Mouse (Mus musculus): ENCODE data around the gene Gas6.

DNA sequence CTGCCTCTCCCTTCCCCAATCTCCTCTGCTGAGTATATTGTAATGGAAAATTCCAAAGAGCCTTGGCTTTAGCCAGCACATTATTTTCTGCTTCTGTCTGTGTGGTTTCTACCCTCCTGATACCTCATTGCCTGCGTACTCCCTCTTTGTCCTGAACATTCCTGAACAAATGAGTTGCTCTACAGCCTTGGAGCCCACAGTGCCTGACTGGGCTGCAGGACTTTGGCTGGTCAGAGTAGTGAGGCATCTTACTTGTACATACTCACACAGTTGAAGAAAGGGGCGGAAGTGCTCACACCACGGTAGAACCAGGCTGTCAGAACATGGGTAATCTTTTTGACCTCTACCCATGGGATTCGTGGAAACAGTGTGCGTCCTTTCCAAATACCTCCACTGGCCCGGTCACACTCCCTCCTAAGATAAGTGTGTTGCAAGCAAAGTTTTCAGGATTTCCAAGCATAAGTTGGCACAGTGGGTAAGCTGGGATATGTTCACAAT, 23.0 kb upstream of the Gas6 start:
- no peak for TF ChIP-seq CTCF (IDR thresholded peaks at IDR 0.05; ENCODE audit: extremely low read depth, insufficient read depth, low read length)
- no peak for TF ChIP-seq POLR2A (IDR thresholded peaks at IDR 0.05; ENCODE audit: extremely low read depth, insufficient read depth, low read length)
